Mouse (Mus musculus) embryonic facial prominence, embryonic 10.5 days (tissue): ENCODE measurements around the gene Srl. TPM values are rescaled to one million over a fixed set of nuclear protein-coding genes. Genes with fewer than 3 reads are reported as not detected.

ENCODE experiments used
- DNase-seq: peaks from one replicate; pipeline ENCODE4 v3.0.0-alpha.2; 2017; ENCODE audit warnings: low spot score
- H3K27ac ChIP-seq: fragments of 300-500 bp; sonication (generic); replicated peaks from 2 replicates; pipeline ENCODE4 v1.5.1; 2016; ENCODE audit warnings: mild to moderate bottlenecking
- H3K27me3 ChIP-seq: fragments of 300-500 bp; sonication (generic); replicated peaks from 2 replicates; pipeline ENCODE4 v1.6.1; 2016; ENCODE audit warnings: low read depth, mild to moderate bottlenecking; ENCODE audit not compliant: poor library complexity, severe bottlenecking
- H3K36me3 ChIP-seq: fragments of 300-500 bp; sonication (generic); replicated peaks from 2 replicates; pipeline ENCODE4 v1.6.1; 2016; ENCODE audit warnings: mild to moderate bottlenecking, moderate library complexity
- H3K4me1 ChIP-seq: fragments of 300-500 bp; sonication (generic); 2 replicates; pipeline ENCODE4 v1.6.1; 2016
- H3K4me3 ChIP-seq: fragments of 300-500 bp; sonication (generic); 2 replicates; pipeline ENCODE4 v1.5.1; 2016; ENCODE audit warnings: mild to moderate bottlenecking, moderate library complexity
- H3K9me3 ChIP-seq: fragments of 300-500 bp; sonication (generic); 2 replicates; pipeline ENCODE4 v1.6.1; 2016; ENCODE audit warnings: mild to moderate bottlenecking
- WGBS: fragments of 180-500 bp; shearing (Covaris S2); methylation state at CpG from one replicate; pipeline ENCODE4 v1.1.7; 2016; 5-methylcytosine and 5-hydroxymethylcytosine counted together
- polyA plus RNA-seq: library from polyadenylated mRNA; unstranded; fragments of >200 nt; fragmentation: Nextera tagmentation; extraction: Ambion mirVana; gene quantifications from 2 replicates; pipeline ENCODE4 v1.2.1, GENCODE M21; 2016

The Srl gene
- polyA plus RNA-seq, 1 experiment from 2014 or later: 25.5 TPM

GRCm38 (mm10) chr16:4503495-4503894, 38.1 kb downstream of the Srl start:
- H3K27me3 ChIP-seq: no peaks in the 10 kb centered on the region
- no peak overlapping the region for H3K27ac ChIP-seq
- H3K4me1 ChIP-seq: no peaks in the 10 kb centered on the region
- H3K36me3 ChIP-seq: no peaks in the 10 kb centered on the region
- no peak overlapping the region for H3K4me3 ChIP-seq
- no peaks in the 10 kb centered on the region for H3K9me3 ChIP-seq
- no peak for DNase-seq
- WGBS: 83% methylated on average over 1 of the region's 1 CpGs

- H3K36me3 ChIP-seq: no peaks in the 10 kb centered on the region
- H3K27me3 ChIP-seq: no peaks in the 10 kb centered on the region
- no peak overlapping the region for H3K27ac ChIP-seq
- H3K9me3 ChIP-seq: no peaks in the 10 kb centered on the region
- peaks cover 4% of the 10 kb centered on the region; the same call in 1 of the 2 replicates for H3K4me1 ChIP-seq
- no peak for DNase-seq
- no peak overlapping the region for H3K4me3 ChIP-seq
These were observed 39.0 kb downstream of the Srl start for GRCm38 (mm10) chr16:4502568-4502967.

- no peak for DNase-seq
- 89% methylated on average over 3 of the region's 3 CpGs for WGBS
- Histone ChIP-seq H3K9me3 (no peaks in the 10 kb centered on the region), H3K4me1 (peaks cover 10% of the 10 kb centered on the region; the same call in 1 of the 2 replicates), H3K36me3 (peaks cover 1% of the 10 kb centered on the region; the same call in 1 of the 2 replicates), H3K4me3 (no peak overlapping the region), H3K27me3 (no peaks in the 10 kb centered on the region), H3K27ac (no peak overlapping the region)
These were observed 39.9 kb downstream of the Srl start for GRCm38 (mm10) chr16:4501703-4502102.

GRCm38 (mm10) chr16:4500598-4501385, 40.8 kb downstream of the Srl start:
- Histone ChIP-seq H3K36me3 (peaks cover 6% of the 10 kb centered on the region; the same call in 1 of the 2 replicates), H3K4me1 (peaks cover 10% of the 10 kb centered on the region; the same call in 1 of the 2 replicates), H3K27me3 (no peaks in the 10 kb centered on the region), H3K27ac (no peak overlapping the region), H3K4me3 (no peak overlapping the region), H3K9me3 (no peaks in the 10 kb centered on the region)
- WGBS: 91% methylated on average over 8 of the region's 8 CpGs
- DNase-seq: no peak

- no peak overlapping the region for H3K27ac ChIP-seq
- H3K4me1 ChIP-seq: peaks cover 10% of the 10 kb centered on the region; the same call in 1 of the 2 replicates
- WGBS: 75% methylated on average over 8 of the region's 8 CpGs
- H3K9me3 ChIP-seq: no peaks in the 10 kb centered on the region
- no peaks in the 10 kb centered on the region for H3K27me3 ChIP-seq
- H3K4me3 ChIP-seq: no peak overlapping the region
- peaks cover 12% of the 10 kb centered on the region; the same call in 1 of the 2 replicates for H3K36me3 ChIP-seq
- DNase-seq: no peak
These were observed 43.6 kb downstream of the Srl start for GRCm38 (mm10) chr16:4497762-4498607.

- Histone ChIP-seq H3K27ac (no peak overlapping the region), H3K36me3 (peaks cover 22% of the 10 kb centered on the region), H3K9me3 (no peaks in the 10 kb centered on the region), H3K4me1 (peaks cover 10% of the 10 kb centered on the region; the same call in 1 of the 2 replicates), H3K27me3 (no peaks in the 10 kb centered on the region), H3K4me3 (no peak overlapping the region)
- 91% methylated on average over 3 of the region's 3 CpGs for WGBS
- DNase-seq: no peak
These were observed 45.1 kb downstream of the Srl start for GRCm38 (mm10) chr16:4496470-4496869.

- DNase-seq: no peak
- Histone ChIP-seq H3K4me3 (no peak overlapping the region), H3K4me1 (peaks cover 10% of the 10 kb centered on the region; the same call in 1 of the 2 replicates), H3K9me3 (no peaks in the 10 kb centered on the region), H3K27ac (no peak overlapping the region), H3K36me3 (peaks cover 22% of the 10 kb centered on the region), H3K27me3 (no peaks in the 10 kb centered on the region)
- 89% methylated on average over 5 of the region's 5 CpGs for WGBS
These were observed 45.8 kb downstream of the Srl start for GRCm38 (mm10) chr16:4495861-4496260.

GRCm38 (mm10) chr16:4492777-4493563, 48.6 kb downstream of the Srl start:
- DNase-seq: no peak
- WGBS: 80% methylated on average over 2 of the region's 2 CpGs

GRCm38 (mm10) chr16:4489114-4489624, 52.4 kb downstream of the Srl start:
- Histone ChIP-seq H3K27me3 (no peaks in the 10 kb centered on the region), H3K4me3 (no peak overlapping the region), H3K4me1 (peaks cover 4% of the 10 kb centered on the region), H3K9me3 (no peaks in the 10 kb centered on the region), H3K36me3 (peaks cover 41% of the 10 kb centered on the region), H3K27ac (peak overlapping the region; percentile 65; the same call in 1 of the 2 replicates)
- peak; percentile 84 for DNase-seq
- 66% methylated on average over 11 of the region's 11 CpGs for WGBS

More at GRCm38 (mm10) chr16:4492777-4493563, 48.6 kb downstream of the Srl start:
- Histone ChIP-seq H3K9me3 (no peaks in the 10 kb centered on the region), H3K27me3 (no peaks in the 10 kb centered on the region), H3K4me1 (peaks cover 15% of the 10 kb centered on the region), H3K4me3 (no peak overlapping the region), H3K27ac (no peak overlapping the region), H3K36me3 (peaks cover 22% of the 10 kb centered on the region)

- H3K36me3 ChIP-seq: peaks cover 31% of the 10 kb centered on the region
- no peak overlapping the region for H3K4me3 ChIP-seq
- 86% methylated on average over 5 of the region's 5 CpGs for WGBS
- no peak for DNase-seq
- no peaks in the 10 kb centered on the region for H3K27me3 ChIP-seq
- no peaks in the 10 kb centered on the region for H3K9me3 ChIP-seq
- no peaks in the 10 kb centered on the region for H3K4me1 ChIP-seq
- H3K27ac ChIP-seq: no peak overlapping the region
These were observed 60.9 kb downstream of the Srl start for GRCm38 (mm10) chr16:4480616-4481265.

- no peaks in the 10 kb centered on the region for H3K27me3 ChIP-seq
- 86% methylated on average over 10 of the region's 10 CpGs for WGBS
These were observed 63.9 kb downstream of the Srl start for GRCm38 (mm10) chr16:4477591-4478215.

More at GRCm38 (mm10) chr16:4477591-4478215, 63.9 kb downstream of the Srl start:
- Histone ChIP-seq H3K36me3 (peaks cover 20% of the 10 kb centered on the region), H3K4me3 (no peak overlapping the region), H3K9me3 (no peaks in the 10 kb centered on the region), H3K4me1 (peaks cover 12% of the 10 kb centered on the region), H3K27ac (no peak overlapping the region)
- no peak for DNase-seq
